Mouse (Mus musculus): ENCODE results near the gene Xylb.

- TF ChIP-seq CTCF (IDR thresholded peaks at IDR 0.05; ENCODE audit: low read depth, low read length) (no peak), POLR2A (IDR thresholded peaks at IDR 0.05; ENCODE audit: extremely low read depth, insufficient read depth, low read length) (no peak)
Measured at GRCm38 (mm10) chr9:119350947-119351705, 6.1 kb upstream of the Xylb start.

Measured in liver, adult 2 months (tissue).